Mouse (Mus musculus) embryonic stem cell, embryonic (primary cell): Measurements from ENCODE around the gene Slk.

ENCODE experiments used
- CTCF ChIA-PET, 4 experiments: fragments of 300-600 bp in 2 of 4; fragments of 350-600 bp in 2 of 4; sonication (Branson Sonifier 250); formaldehyde crosslinking; loops; one replicate each; lab custom pipeline; 2022; ENCODE audit warnings: inconsistent platforms in 2 of 4; lab: Charles Lee
- POLR2A ChIA-PET, 4 experiments: fragments of 300-600 bp in 2 of 4; fragments of 350-600 bp in 2 of 4; sonication (Branson Sonifier 250); formaldehyde crosslinking; loops; one replicate each; lab custom pipeline; 2022; ENCODE audit warnings: antibody characterized with exemption in 4 of 4, inconsistent platforms in 1 of 4; lab: Charles Lee

Slk gene

DNA sequence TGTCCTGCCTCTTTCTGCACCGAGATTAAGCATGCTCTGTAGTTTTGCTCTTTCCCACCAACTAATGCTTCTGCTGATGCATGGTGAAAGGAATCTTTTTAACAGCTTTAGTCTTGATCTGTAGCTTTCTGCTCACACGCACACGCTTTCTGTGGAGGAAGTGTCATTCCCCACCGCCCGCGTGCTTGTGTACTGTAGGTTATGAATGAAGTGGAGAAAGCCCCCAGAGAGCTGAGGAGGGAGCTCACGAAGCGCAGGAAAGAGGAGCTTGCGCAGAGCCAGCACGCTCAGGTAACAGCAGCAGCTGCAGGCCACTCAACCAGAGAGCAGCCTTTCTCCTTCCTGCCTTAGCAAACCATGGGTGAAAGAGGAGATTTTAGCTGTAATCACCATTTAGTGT, 48.0 kb downstream of the Slk start:
- CTCF ChIA-PET, result interaction anchor here in 3 of 4 experiments (0.6 kb wide), 3 partner anchors 25 to 365 kb away, joined by 3 to 7 read pairs (median 4); no protein-coding TSS in a partner anchor
- POLR2A ChIA-PET, result interaction anchor here in 3 of 4 experiments (0.5 to 1.5 kb wide), 4 partner anchors 9 to 195 kb away, joined by 3 to 6 read pairs (median 5); no protein-coding TSS in a partner anchor

DNA sequence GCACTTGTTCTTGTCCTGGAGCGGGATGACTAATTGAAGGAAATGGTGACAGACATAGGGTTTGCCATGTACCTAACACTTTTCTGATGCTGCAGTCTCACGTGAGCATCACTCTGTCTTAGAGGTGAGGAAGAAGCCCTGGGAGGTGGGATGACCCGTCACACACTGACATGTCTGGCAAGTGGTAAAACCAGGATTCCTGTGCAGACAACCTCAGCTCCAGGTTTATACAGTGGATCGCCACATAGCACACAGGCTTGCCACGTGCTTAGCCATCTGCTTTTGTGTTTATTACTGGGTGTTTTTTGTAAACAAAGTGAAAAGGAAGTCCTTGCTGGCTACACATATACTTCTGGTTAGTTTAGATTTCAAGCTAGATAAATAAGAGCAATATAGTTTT, 49.6 kb downstream of the Slk start:
- ChIA-PET POLR2A (no interaction called here), CTCF (no interaction called here)

DNA sequence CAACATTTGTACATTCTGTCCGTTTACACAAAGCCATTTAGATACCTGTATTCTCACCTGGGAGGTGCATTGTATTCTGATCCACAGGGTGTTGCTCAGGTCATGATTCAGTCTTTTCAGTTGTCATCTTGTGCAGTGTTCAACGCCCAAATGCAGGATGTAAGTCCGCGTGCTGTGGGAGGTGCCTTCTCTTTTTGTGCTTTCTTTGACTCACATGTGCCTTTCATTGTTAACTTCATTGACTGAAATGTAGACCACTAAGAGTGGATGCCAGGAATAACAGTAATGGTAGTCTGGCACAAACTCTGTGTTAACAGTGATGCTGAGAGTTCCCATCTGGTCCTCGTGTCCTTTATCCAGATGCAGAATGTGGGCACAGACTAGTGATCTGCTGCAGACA, 50.9 kb downstream of the Slk start:
- POLR2A ChIA-PET, result no interaction called here
- CTCF ChIA-PET, result interaction anchor here in 1 of 4 experiments (0.6 kb wide), 1 partner anchor 13 kb away, joined by 3 read pairs; no protein-coding TSS in a partner anchor

DNA sequence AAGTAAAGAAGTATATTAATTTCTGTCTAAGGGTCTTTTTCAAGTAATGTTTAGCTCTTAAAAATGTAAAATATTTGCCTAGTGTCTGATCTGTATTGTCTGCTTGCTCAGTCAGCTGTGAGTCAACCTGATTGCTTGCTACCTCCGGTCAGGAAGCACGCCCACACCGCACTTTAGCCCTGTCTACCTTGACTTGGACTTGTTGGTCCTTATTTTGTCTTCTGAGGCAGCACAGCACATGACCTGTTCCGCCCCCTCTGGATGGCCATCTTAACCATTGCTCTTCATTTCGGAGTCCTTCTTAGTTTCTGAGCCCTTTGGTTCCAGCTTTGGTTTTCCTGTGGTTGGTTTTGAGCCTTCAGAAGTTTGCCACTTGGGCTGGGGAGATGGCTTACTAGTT, 52.3 kb downstream of the Slk start:
- CTCF ChIA-PET, result no interaction called here
- POLR2A ChIA-PET, result interaction anchor here in 1 of 4 experiments (0.5 kb wide), 1 partner anchor 64 kb away, joined by 3 read pairs; no protein-coding TSS in a partner anchor

DNA sequence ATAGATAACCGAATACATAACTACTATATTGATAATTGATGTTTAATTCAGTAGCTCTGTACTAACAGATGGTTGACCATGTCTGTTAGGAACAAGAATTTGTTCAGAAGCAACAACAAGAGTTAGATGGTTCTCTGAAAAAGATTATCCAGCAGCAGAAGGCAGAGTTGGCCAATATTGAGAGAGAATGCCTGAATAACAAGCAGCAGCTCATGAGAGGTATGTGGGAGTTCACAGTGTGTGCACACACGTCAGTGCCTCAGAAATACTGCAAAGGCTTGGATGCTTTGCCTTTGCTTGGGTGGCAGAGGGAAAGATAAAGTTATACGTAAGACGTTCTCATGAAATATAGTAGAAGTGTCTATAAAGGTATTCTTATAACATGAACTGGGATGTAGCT, 55.9 kb downstream of the Slk start:
- ChIA-PET CTCF (no interaction called here), POLR2A (interaction anchor here in 2 of 4 experiments (1.0 to 1.8 kb wide), 2 partner anchors 8 to 14 kb away, joined by 3 to 5 read pairs; no protein-coding TSS in a partner anchor)

DNA sequence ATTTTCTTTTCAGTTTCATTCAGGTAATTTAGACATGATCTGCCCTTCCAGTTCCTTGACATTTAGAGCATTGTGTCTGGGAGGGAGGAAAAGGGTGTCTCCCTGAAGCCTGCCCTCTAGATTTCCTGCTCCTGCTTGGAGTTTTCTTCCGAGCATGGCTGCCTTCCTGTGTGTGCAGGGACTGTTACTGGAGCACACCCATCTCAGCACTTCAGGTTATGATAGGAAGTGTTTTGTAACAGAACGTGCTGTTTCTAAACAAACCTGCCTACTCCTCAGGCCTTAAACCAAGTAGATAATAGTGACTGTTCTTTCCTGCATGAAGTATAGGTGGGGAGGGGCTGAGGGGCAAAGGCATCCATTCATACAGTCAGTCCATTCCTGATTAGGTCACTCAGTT, 64.4 kb downstream of the Slk start:
- ChIA-PET POLR2A (no interaction called here), CTCF (interaction anchor here in 1 of 4 experiments (0.5 kb wide), 1 partner anchor 288 kb away, joined by 3 read pairs; no protein-coding TSS in a partner anchor)

DNA sequence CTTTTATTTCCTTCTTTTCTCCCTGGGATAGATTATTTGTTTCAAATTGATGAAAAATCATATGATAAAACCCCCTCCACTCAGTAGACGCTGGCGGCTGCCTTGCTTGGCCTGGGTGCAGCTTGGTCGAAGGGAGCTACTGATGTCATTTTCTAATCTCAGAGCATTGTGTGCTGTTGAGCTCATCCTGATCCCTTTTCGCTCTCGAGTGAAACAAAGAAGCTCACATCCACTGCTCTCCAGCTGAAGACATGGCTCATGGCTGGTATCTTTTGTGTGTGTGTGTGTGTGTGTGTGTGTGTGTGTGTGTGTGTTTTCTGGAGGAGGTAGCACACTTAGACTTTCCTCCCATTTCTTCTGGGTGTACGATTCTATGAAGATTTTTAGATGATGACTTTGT, 66.1 kb downstream of the Slk start:
- ChIA-PET CTCF (no interaction called here), POLR2A (interaction anchor here in 1 of 4 experiments (1.2 kb wide), 1 partner anchor 109 kb away, joined by 4 read pairs; the partner anchor contains the start of gene Stn1)

DNA sequence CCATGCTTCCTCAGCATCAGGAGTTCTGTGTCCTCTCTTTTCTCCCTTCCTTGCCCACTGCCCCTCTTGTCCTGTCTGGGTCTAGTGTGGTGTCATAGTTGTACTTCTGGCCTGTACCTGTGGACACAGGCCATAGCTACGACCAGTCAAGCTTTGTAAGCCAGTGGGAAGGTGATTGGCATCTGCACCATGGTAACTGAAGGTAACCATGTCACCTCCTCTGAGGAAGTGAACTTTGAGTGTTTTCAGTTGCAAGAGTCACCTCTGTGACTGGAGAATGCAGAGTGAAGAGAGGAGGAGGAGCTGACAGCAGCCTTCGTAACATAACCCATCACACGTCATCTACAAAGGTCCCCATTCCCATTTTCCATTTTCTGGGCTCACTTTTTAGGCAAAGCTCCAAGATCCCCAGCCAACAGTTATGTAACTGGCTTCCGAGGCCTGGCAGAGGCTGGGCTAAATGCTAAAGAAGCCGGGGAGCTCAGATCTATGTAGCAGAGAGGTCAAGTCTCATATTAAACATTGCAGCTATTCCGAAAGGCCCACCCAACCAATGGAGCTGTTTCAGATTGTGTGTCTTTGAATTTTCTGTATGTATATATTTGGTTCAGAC, 67.1 kb downstream of the Slk start:
- CTCF ChIA-PET, result no interaction called here
- POLR2A ChIA-PET, result interaction anchor here in 2 of 4 experiments (0.6 to 1.3 kb wide), 4 partner anchors 13 to 114 kb away, joined by 3 to 6 read pairs (median 4); no protein-coding TSS in a partner anchor

DNA sequence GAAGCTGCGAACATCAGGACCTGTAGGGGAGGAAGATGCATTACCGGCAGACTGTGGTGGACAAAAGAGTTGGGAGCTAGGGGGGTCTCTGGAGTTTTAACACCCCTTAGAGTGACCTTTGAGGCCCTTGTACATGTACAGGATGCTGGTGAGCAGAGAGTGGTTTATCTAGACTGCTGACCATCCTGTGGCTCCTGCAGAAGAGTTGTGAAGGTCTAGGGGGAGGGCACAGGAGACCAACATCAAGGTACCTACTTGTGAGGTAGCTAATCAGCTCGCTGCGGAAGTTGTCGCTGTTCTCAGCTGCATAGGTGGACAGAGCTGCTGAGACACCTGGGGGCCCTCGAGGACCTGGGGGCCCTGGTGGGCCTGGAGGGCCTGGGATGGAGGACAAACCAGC, 69.6 kb downstream of the Slk start:
- ChIA-PET POLR2A (interaction anchor here in 2 of 4 experiments (0.6 to 1.6 kb wide), 4 partner anchors 10 to 69 kb away, joined by 3 to 5 read pairs (median 3); no protein-coding TSS in a partner anchor), CTCF (no interaction called here)

DNA sequence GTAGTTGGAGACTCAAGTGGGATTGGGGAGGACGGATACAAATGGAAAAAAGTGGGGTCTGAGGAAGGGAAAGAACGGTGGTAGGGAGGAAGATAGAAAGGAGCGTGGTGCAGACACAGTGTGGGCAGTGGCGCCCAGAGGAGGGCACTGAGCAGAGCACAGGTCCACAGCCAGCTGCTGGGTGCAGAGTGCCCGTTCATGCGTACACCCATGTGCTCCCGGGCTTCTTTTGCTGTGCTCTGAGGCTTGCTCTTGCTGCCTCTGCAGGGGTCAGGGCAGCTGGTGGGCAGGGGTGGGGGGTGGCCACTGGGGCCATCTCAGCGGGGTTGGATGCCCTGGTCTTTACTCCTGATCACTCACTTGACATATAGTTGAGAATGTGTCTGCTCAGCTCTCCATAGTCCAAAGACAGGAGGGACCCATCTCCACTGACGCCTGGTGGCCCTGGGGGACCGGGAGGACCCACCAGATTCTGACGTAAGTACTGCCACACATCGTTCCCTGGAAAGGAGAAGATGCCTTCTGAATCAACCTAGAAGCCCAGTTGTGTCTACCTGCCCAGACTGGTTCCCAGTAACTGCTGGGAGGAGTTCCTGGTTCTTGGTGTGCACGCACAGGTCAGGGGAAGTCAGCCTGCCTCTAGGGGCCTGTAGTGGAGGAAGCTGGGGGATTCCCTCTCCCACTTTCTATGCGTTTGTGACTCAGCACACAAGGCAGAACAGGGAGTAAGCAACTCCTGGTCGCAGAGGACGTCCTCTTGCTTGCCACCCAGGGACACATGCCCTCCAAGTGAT, 71.1 kb downstream of the Slk start:
- ChIA-PET POLR2A (interaction anchor here in 1 of 4 experiments (1.4 kb wide), 1 partner anchor 68 kb away, joined by 3 read pairs; no protein-coding TSS in a partner anchor), CTCF (interaction anchor here in 2 of 4 experiments (0.6 kb wide), 2 partner anchors 149 to 378 kb away, joined by 4 to 5 read pairs; no protein-coding TSS in a partner anchor)

DNA sequence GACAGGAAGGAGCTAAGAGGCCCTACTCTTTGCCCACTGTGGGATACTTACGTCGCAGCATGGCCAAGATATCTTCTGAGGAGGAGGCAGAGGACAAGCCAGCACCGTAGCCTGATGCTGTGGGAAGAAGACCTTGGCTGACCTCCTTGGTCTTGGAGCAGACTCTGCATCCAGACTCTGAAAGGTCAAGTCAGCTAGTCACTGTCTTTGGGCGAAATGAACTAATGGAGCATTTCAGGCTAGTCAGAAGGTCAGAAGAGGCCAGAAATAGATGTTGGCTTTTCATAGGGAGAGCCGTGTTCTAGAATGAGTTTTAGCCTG, 71.6 kb downstream of the Slk start:
- POLR2A ChIA-PET, result no interaction called here

DNA sequence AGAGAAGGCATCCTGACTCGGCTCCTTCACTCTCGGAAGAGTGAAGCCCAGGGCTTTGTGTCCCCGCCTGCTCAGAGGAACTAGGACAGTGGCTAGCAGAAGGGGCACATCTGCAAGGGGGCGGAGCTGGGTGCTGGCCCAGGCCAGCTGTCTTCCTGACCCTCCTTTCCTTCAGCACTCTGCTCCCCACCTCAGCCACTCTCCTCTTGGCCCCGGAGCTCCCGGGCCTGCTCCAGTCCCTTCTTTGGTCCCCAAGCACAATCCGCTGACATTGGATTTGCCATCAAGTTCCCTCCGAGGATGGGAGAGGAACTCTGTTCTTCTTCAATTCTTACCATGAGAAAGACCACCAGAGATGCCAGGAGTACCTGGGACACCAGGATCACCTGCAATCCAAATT, 72.8 kb downstream of the Slk start:
- ChIA-PET CTCF (interaction anchor here in 2 of 4 experiments (0.5 to 0.6 kb wide), 2 partner anchors 25 to 272 kb away, joined by 3 read pairs; no protein-coding TSS in a partner anchor), POLR2A (interaction anchor here in 1 of 4 experiments (0.6 kb wide), 2 partner anchors 72 to 257 kb away, joined by 3 to 5 read pairs; no protein-coding TSS in a partner anchor)

More for the DNA sequence above, 71.6 kb downstream of the Slk start:
- CTCF ChIA-PET, result no interaction called here

DNA sequence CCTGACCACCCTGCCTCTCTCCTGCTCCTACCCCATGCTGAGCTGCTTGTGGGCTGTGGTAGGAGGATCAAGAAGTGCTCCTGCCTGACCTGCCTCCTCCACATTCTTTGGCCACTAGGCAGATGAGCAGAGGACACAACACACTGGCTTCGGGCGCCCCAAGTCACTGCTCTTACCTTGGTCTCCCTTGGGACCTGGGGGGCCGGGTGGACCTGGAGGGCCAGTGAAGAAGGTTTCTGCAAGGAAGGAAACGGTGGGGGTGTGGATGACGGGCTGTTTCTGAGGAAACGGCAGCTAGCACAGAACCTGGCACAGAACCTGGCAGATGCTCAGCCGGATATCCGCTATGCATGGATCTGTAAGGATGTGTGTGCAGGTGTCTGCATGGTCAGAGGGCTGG, 73.7 kb downstream of the Slk start:
- ChIA-PET CTCF (interaction anchor here in 1 of 4 experiments (0.5 kb wide), 1 partner anchor 145 kb away, joined by 3 read pairs; no protein-coding TSS in a partner anchor), POLR2A (no interaction called here)

DNA sequence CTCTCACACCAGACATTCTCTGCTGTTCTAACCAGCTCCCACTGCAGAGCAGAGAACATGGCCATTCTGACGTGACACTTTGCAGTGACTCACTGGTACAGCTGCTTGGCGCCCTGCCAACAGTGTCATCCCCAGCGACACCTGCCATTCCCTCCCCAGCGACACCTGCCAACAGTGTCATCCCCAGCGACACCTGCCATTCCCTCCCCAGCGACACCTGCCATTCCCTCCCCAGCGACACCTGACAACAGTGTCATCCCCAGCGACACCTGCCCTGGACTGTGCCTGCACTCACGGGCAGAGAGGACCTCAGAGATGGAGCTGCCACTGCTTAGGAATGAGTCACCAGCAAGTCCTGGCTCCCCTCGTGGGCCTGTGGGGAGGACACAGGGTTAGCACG, 75.4 kb downstream of the Slk start:
- ChIA-PET CTCF (interaction anchor here in 2 of 4 experiments (0.6 to 1.0 kb wide), 3 partner anchors 51 to 280 kb away, joined by 3 read pairs; no protein-coding TSS in a partner anchor), POLR2A (interaction anchor here in 2 of 4 experiments (1.0 to 1.6 kb wide), 3 partner anchors 77 to 144 kb away, joined by 3 read pairs; partner anchors contain the start of gene Sfr1 (in 1 of the 2))

DNA sequence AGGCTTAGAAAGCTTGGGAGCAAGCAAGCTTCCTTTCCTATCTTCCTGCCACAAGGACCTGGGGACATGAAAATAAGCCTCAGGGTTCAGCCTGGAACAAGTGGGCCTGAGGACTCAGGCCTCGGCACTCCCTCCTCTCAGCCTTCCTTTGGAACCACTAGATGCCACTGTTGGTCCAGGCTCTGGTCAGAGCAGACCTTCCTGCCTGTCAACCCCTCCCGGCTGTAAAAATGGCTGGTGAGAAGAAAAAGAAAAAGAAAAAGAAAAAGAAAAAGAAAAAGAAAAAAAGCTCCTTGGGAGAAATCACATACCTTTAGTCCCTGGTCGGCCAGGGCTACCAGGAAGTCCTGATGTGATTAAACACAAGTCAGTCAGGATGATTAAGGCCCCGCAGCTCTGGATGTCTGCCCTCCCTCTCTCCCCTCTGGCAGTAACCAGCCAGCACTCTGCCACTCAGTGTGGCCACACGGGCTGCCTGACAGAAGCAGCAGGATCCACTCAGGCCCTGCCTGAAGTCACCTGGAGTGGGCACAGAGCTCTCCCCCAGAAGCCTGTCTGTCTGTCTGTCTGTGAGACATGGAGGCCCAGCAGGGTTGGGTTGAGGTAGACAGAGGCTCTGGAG, 79.5 kb downstream of the Slk start:
- ChIA-PET POLR2A (interaction anchor here in 1 of 4 experiments (1.0 kb wide), 1 partner anchor 10 kb away, joined by 3 read pairs; no protein-coding TSS in a partner anchor), CTCF (interaction anchor here in 1 of 4 experiments (0.6 kb wide), 1 partner anchor 72 kb away, joined by 3 read pairs; no protein-coding TSS in a partner anchor)

DNA sequence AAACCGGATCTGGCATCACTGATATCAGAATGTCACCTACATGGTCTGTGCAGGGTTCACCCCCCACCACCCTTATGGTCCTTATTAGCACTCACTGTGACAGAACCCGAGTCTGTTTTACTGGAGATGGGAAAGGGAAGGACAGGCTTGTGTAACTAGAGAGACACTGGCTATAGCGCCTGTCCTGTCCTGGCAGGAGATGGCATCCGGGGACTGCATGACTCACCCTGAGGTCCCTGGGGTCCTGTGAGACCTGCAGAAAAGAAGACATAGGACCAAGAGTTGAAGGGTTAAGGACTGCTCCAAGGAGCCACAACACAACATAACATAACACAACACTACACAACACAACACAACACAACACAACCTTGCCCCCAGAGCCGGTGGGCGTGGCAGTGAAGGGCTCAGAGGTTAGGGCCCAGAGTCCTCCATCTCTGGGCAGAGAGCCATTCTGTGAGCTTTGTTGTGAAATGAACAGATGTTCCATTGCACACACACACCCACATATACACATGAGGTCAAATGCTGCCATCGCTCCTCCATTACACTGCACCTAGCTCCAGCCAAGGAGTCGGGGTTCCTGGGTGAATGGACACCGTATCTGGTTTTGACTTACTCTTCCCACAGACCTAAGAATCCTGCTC, 80.4 kb downstream of the Slk start:
- POLR2A ChIA-PET, result interaction anchor here in 1 of 4 experiments (1.0 kb wide), 1 partner anchor 12 kb away, joined by 3 read pairs; no protein-coding TSS in a partner anchor

DNA sequence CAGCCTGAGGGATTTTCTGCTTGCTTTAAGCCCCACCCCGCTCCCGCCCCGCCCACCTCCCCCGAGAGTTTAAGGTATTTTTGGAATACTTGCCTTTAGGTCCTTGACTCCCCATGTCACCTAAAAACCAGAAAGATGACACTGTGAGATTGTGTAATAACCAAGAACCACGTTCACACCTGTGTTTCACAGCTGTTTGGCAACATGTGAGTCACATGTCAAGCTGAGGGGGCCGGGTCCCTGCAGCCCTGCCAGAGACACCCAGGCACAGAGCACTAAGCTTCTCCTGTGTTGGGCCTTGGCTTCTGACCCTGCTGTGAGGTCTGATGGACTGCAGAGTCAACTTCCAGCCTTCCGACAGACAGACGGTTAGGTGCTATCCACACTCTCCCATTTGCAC, 88.1 kb downstream of the Slk start:
- ChIA-PET CTCF (interaction anchor here in 1 of 4 experiments (0.6 kb wide), 1 partner anchor 11 kb away, joined by 4 read pairs; no protein-coding TSS in a partner anchor), POLR2A (interaction anchor here in 1 of 4 experiments (0.9 kb wide), 1 partner anchor 9 kb away, joined by 3 read pairs; no protein-coding TSS in a partner anchor)

More for the DNA sequence above, 80.4 kb downstream of the Slk start:
- CTCF ChIA-PET, result interaction anchor here in 1 of 4 experiments (0.7 kb wide), 1 partner anchor 121 kb away, joined by 4 read pairs; no protein-coding TSS in a partner anchor

DNA sequence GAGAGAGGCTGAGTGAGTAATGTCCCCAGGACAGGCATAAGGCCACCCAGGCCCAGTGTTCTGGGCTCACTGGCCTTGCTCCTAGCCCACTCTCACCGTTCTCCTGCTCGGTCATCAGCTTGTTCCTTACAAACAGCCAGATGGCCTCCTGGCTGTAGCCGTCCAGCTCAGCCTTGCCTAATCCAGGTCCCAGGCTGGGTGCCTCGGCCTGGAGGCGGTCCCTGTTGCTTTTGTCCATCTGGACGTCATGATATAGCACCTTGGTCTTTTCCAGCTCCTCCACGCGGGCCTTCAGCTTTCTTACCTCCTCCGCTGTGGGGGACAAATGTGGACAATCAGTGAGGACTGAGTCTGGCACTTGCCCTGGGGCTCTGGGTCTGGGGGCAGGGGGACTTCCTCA, 88.9 kb downstream of the Slk start:
- ChIA-PET POLR2A (interaction anchor here in 2 of 4 experiments (0.7 to 1.2 kb wide), 3 partner anchors 28 to 145 kb away, joined by 3 read pairs; no protein-coding TSS in a partner anchor), CTCF (no interaction called here)
